Mouse (Mus musculus): Measurements from ENCODE around the gene Ola1.

Gene Ola1

GRCm38 (mm10) chr2:73218913-73219312 lies at the start of gene Ola1:
Gene Ola1, minus strand, starts transcription at chr2:73218924.
- DNase-seq, result no peak

DNA sequence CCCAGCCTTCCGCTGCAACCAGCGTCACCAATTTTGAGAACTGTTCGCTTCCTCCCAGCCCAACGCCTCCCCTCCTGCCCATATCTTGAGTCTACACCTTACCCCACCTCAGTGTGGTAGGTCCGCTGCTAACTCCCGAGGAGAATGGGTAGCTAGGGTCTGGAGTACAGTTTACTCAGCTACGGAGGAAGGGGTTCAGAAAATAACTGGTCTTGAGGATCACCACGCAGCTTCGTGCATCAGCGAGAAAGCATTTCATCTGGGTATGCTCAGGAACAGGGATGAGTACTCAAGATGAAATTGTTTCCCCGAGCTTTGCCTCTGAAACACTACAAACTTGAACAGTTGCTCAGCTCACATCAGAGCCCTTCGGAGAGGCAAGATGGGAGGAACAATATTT lies 49.6 kb upstream of the Ola1 start:
- peak in 1 of 2 experiments; percentile 23 for DNase-seq

GRCm38 (mm10) chr2:73267818-73268217 lies 49.1 kb upstream of the Ola1 start:
- DNase-seq, result no peak

DNA sequence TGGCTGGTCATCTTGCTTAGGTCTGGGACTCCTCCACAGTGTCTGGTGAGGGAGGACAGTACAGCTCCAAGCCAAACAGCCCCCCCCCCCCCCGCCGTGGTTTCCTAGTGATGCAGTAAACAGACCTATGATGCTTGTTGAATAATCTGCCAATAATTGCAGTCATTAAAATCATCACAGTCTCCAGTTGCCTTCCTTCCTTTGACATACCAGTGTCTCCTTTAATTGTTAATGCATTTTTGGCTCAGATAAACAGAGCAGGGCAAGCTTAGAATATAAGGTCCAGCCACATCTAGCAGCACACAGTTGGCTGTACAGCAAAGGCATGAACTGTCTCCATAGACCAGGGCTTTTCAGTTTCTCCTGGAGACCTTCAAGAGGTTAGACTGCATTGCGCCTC lies 48.5 kb upstream of the Ola1 start:
- DNase-seq, result no peak

DNA sequence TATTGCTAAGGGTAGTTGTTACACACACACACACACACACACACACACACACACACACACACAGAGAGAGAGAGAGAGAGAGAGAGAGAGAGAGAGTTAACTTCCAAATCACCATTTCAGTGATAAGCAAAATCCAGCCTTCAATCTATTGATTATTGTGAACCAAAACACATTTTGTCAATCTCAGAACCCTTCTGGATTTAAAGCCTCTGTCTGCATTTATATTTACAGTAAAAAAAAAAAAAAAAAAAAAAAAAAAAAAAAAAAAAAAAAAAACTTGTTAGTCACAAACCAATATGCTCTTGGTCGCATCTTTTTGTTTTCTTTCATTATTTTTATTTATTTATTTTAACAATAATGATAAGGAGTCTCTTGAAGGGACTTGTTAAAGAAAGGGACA lies 47.9 kb upstream of the Ola1 start:
- no peak for DNase-seq

DNA sequence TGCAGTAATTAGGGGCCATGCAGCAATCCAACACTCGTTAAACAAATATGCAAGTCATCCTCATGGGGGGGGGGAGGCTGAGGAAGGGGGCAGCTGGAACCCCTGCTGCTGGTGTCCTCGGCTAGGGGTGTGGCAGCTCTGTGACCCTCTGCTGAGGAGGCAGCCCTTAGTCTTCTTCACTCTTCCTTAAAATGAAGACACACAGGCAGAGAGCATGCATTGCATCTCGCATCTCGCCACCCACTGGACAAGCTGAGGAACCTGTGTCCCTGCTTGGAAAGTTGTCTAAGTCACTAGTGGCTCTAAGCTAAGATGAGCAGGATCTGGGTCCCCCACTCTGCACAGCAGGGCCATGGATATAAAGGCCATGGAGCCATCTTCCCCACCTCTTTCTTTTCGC lies 47.3 kb upstream of the Ola1 start:
- no peak for DNase-seq

DNA sequence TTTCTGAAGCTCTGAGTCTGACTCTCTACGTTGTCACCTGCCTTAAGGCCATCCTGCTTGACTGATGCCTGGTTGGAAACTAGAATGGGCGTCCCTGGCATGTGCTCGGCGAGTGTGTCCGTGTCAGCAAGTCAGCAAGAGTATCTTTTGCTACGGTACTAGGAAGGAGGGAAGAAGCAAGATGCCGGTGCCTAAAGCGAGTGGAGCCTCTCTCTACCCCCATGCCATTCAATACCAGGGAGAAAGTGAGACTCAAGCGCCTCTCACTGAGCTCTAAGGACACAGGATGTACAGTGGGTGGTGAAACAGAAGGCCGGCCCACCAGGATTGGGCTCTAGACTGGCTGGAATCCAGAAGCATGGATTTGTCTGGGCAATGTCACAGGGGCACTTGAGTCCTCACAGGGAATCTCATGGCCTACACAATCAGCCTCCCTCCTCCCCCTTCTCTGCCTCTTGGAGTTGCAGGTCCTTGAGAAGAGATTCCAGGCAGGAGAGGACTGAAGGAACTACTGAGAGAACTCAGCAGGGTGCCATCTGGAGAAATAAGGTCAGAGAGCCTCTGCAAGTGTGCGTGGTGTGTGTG lies 46.0 kb upstream of the Ola1 start:
- no peak for DNase-seq

GRCm38 (mm10) chr2:73263794-73264610 lies 45.3 kb upstream of the Ola1 start:
- no peak for DNase-seq

DNA sequence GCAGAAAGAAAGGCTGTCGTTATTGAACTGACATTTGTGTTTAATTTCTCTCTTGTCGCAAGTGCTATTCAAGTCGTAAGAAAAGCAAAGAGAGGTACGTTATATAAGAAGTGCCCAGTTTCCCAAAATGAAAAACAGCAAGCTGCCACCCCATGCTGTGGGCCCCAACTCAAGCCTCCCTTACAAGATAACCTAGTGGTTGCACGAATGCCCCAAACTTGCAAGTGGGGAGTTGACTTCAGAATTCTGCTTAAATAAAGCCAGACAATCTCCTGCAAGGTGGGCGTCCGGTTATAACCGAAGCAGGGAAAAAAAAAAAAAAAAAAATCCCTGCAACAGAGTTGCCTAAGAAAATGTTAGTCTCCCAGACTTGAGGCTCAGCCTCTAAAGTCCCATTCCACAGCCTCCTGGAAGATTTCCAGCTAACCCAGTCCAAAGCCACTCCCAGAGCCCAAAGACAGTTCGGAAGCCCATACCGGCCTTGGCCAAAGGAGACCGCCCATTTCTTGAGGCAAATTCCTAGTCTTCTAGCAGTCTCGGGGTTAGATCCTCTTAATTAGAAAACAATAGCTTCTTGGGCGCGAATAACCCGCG lies 44.5 kb upstream of the Ola1 start:
- DNase-seq, result no peak

- DNase-seq, result no peak
Observed at GRCm38 (mm10) chr2:73248701-73249100, 30.0 kb upstream of the Ola1 start.

DNA sequence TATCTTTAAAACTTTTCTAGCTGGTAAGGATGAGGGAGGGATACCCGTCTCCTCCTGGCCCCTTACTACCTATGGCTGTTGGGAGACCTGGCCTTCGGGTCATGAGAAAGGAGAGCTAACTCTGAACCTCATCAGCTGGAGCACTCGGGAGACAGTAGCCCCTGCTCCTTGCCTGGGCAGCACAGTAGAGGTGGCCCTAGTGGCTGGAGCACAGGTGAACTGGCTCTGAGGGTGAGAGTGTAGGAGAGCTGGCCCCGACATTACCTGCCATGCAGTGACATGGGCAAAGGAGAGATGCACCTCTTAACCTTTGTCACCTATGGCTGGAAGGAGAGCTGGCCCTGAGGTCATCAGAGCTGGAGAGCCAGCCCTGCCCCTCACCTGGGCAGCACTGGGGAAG lies 22.6 kb upstream of the Ola1 start:
- DNase-seq, result no peak

- DNase-seq, result no peak
Observed at GRCm38 (mm10) chr2:73231081-73231480, 12.4 kb upstream of the Ola1 start.

- DNase-seq, result peak; percentile 93 to 97
Observed at GRCm38 (mm10) chr2:73213871-73214659, 4.7 kb downstream of the Ola1 start.

- DNase-seq, result no peak
Observed at GRCm38 (mm10) chr2:73213539-73213870, 5.2 kb downstream of the Ola1 start.

DNA sequence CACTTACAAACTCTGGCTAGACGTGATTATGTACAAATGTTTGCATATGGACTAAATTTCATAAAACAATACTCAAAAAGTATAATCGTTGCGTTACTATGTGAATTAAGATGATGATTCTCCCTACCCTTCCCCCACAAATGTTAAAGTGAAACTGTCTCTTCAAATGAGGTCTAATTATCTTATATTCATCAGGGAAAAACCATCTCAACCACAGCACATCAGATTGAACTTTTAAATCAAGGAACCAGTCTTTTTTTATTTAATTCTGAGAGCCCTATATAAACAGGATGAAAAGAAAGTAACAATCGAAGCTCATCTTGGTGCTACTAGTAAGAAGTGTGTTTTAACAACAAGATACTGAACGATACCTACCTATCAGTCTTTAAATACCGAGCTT lies 14.4 kb downstream of the Ola1 start:
- no peak for DNase-seq

DNA sequence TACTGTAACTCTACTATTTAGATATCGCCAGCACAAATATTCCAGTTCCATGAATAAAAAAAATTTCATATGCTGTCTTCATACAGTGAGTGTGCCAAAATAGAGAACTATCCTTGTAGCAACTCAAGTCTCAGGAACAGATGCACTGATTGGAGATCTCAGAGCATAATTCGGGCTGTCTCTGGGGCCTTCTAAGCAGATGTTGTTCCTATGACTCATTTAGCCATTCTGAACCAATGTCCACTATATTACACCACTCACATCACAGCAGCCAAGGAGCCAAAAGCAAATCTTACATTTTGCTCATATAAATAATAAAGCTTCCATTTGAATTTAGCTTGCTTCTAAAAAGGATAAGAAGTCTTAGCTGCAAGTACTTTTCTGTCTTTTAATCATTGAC lies 30.2 kb downstream of the Ola1 start:
- DNase-seq, result no peak

- DNase-seq, result no peak
Observed at GRCm38 (mm10) chr2:73185185-73185584, 33.5 kb downstream of the Ola1 start.

- no peak for DNase-seq
Observed at GRCm38 (mm10) chr2:73169496-73169895, 49.2 kb downstream of the Ola1 start.

DNA sequence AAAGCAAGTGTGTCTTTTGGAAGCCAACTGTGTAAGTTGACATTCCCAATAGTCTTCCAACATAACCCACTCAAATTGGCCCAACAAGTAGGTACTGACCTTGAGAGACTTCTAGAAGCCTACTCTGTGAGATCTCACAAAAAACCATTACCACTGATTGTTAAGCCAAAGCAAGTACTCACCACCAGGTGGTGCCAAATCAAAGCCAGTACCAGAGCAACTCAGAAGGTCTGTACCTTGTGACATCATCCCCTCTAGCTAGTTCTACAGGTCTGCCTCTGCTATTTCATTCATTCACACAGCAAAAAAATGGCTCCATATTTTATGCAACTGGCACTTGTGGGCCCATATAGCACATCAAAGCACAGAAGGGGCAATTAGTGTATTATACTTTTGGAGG lies 51.6 kb downstream of the Ola1 start:
- DNase-seq, result peak; percentile 24 to 60

GRCm38 (mm10) chr2:73164666-73165065 lies 54.1 kb downstream of the Ola1 start:
- no peak for DNase-seq

- no peak for DNase-seq
Observed at GRCm38 (mm10) chr2:73160772-73161171, 58.0 kb downstream of the Ola1 start.

- DNase-seq, result no peak
Observed at GRCm38 (mm10) chr2:73157202-73157601, 61.5 kb downstream of the Ola1 start.

- DNase-seq, result peak in 1 of 2 experiments; percentile 42
Observed at GRCm38 (mm10) chr2:73150526-73150925, 68.2 kb downstream of the Ola1 start.

DNA sequence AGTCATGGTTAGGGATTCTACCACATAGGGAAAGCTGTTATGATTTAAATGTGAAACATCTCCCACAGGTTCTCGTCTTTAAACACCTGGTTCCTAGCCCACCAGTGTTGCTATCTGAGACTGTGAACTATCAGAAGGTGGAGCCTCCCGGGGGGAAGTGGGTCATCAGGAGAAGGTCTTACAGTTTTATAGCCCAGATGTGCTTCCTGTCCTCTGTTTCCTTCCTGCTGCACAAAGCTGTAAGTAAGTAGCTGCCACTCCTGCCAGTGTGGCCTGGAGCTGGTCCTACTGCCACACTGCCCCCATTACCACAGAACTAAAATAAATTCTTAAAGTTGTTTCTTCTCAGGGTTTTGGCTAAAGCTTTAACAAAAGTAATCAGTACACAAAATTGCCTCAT lies 72.6 kb downstream of the Ola1 start:
- no peak for DNase-seq
